Mouse (Mus musculus) kidney, embryonic 14.5 days (tissue): ENCODE data around the gene Hsph1. TPM values are rescaled to one million over a fixed set of nuclear protein-coding genes. Genes with fewer than 3 reads are reported as not detected.

ENCODE experiments used
- ATAC-seq: fragments of 200-750 bp; cut with Nextera tagmentation; 2 replicates; pipeline ENCODE4 v1.8.0; 2017; ENCODE audit warnings: moderate number of reproducible peaks, mild to moderate bottlenecking, moderate TSS enrichment, moderate library complexity; ENCODE audit not compliant: low FRiP score, low TSS enrichment
- H3K27ac ChIP-seq: fragments of 300-500 bp; sonication (generic); 2 replicates; pipeline ENCODE4 v1.5.1; 2014; ENCODE audit warnings: low read depth, mild to moderate bottlenecking, low read length, moderate library complexity, mixed read lengths
- H3K27me3 ChIP-seq: fragments of 300-500 bp; sonication (generic); 2 replicates; pipeline ENCODE4 v1.6.1; 2014; ENCODE audit warnings: mild to moderate bottlenecking, low read length; ENCODE audit not compliant: control insufficient read depth, insufficient read depth
- H3K36me3 ChIP-seq: fragments of 300-500 bp; sonication (generic); 2 replicates; pipeline ENCODE4 v1.6.1; 2014; ENCODE audit warnings: low read length, mixed read lengths; ENCODE audit not compliant: control insufficient read depth, insufficient read depth
- H3K4me1 ChIP-seq: fragments of 300-500 bp; sonication (generic); 2 replicates; pipeline ENCODE4 v1.6.1; 2014; ENCODE audit warnings: low read length, mixed read lengths; ENCODE audit not compliant: control insufficient read depth, insufficient read depth
- H3K4me2 ChIP-seq: fragments of 300-500 bp; sonication (generic); replicated peaks from 2 replicates; pipeline ENCODE4 v1.6.1; 2014; ENCODE audit warnings: low read depth, mild to moderate bottlenecking, low read length
- H3K4me3 ChIP-seq: fragments of 300-500 bp; sonication (generic); 2 replicates; pipeline ENCODE4 v1.5.1; 2014; ENCODE audit warnings: mild to moderate bottlenecking, low read length
- H3K9ac ChIP-seq: fragments of 300-500 bp; sonication (generic); 2 replicates; pipeline ENCODE4 v1.6.1; 2014; ENCODE audit warnings: low read depth, mild to moderate bottlenecking, low read length, moderate library complexity
- H3K9me3 ChIP-seq: fragments of 300-500 bp; sonication (generic); 2 replicates; pipeline ENCODE4 v1.6.1; 2016; ENCODE audit warnings: low read length; ENCODE audit not compliant: control insufficient read depth
- WGBS: fragments of 180-500 bp; shearing (Covaris S2); extraction: QIAGEN DNeasy Blood & Tissue Kit; methylation state at CpG from one replicate; pipeline ENCODE4 v1.1.7; 2014; 5-methylcytosine and 5-hydroxymethylcytosine counted together
- polyA plus RNA-seq: library from polyadenylated mRNA; unstranded; fragments of >200 nt; fragmentation: Nextera tagmentation; extraction: Ambion mirVana; gene quantifications from 2 replicates; pipeline ENCODE4 v1.2.1, GENCODE M21; 2014

The Hsph1 gene
- polyA plus RNA-seq, 1 experiment from 2014 or later = 68.4 TPM

- H3K27ac ChIP-seq = no peak overlapping the region
- H3K4me3 ChIP-seq = no peak overlapping the region
- H3K9me3 ChIP-seq = no peaks in the 10 kb centered on the region
- no peaks in the 10 kb centered on the region; the same call in 1 of the 2 replicates for H3K4me1 ChIP-seq
- no peak overlapping the region for H3K4me2 ChIP-seq
- peak; percentile 26; the same call in 1 of the 2 replicates for ATAC-seq
- no peak overlapping the region; the same call in 1 of the 2 replicates for H3K9ac ChIP-seq
- H3K36me3 ChIP-seq = peaks cover 25% of the 10 kb centered on the region
- no peaks in the 10 kb centered on the region for H3K27me3 ChIP-seq
- WGBS = 55% methylated on average over 16 of the region's 16 CpGs
Observed at GRCm38 (mm10) chr5:149611476-149612164, 24.6 kb downstream of the Hsph1 start.

DNA sequence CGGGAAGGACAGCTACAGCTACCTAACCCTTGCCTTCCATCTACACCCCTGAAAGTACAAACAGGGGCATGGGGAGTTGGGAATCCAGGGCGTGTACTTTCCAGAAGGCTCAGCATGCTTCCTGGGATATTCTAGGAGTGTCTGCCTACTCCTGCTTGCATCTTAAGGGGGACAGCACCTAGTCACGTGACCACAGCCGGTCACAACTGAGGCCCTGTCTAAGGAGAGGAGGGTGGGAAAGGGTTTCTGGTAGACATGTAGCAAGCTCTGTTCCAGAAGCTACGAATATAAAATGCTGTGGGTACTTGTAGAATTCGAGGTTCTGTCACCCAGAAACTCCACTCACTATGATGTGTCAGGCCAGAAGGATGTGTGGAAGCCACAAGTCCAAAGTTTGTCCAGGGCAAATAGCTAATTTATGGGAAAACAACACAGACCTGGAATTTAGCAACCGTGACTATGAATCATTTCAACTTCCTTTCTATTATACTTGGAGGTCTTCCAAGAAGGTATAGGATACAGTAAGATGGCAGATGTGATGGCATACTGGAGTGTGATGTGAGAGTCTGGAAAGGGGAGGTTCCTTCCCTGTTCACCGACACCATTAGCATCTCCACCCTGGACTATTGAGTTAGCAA is 29.0 kb downstream of the Hsph1 start:
- Histone ChIP-seq H3K27ac (no peak overlapping the region), H3K9ac (no peak overlapping the region), H3K4me2 (no peak overlapping the region), H3K9me3 (no peaks in the 10 kb centered on the region), H3K4me3 (no peak overlapping the region), H3K4me1 (no peaks in the 10 kb centered on the region; the same call in 1 of the 2 replicates), H3K36me3 (no peaks in the 10 kb centered on the region), H3K27me3 (no peaks in the 10 kb centered on the region)
- 73% methylated on average over 8 of the region's 8 CpGs for WGBS
- no peak for ATAC-seq

DNA sequence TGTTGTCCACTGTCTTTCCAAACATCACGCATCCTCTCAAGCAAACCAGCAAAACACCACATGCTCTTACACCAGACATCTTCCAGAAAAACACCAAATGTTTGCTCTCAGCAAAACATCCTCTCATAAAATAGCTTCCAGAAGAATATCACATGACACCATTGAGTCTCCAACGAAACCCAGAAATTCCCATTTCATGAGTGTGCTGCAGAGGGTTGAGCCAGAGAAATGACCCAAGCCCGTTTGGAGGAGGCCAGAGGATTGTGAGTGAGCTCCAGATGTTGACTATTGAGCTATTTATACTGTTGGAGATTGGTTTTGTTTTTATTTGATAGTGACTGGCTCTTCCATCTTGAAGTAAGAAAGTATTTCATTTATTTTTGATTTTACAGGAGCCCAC is 32.9 kb downstream of the Hsph1 start:
- Histone ChIP-seq H3K27me3 (no peaks in the 10 kb centered on the region), H3K27ac (no peak overlapping the region), H3K4me3 (no peak overlapping the region), H3K4me1 (no peaks in the 10 kb centered on the region), H3K4me2 (no peak overlapping the region), H3K9ac (no peak overlapping the region), H3K9me3 (no peaks in the 10 kb centered on the region), H3K36me3 (no peaks in the 10 kb centered on the region)
- no peak for ATAC-seq
- 81% methylated on average over 3 of the region's 3 CpGs for WGBS

- H3K27me3 ChIP-seq = no peaks in the 10 kb centered on the region
- no peak overlapping the region for H3K4me3 ChIP-seq
- no peaks in the 10 kb centered on the region for H3K9me3 ChIP-seq
- no peaks in the 10 kb centered on the region for H3K4me1 ChIP-seq
- ATAC-seq = no peak
- no peak overlapping the region for H3K27ac ChIP-seq
- WGBS = 90% methylated on average over 3 of the region's 3 CpGs
- no peak overlapping the region for H3K9ac ChIP-seq
- no peak overlapping the region for H3K4me2 ChIP-seq
- no peaks in the 10 kb centered on the region for H3K36me3 ChIP-seq
Observed at GRCm38 (mm10) chr5:149601996-149602395, 34.2 kb downstream of the Hsph1 start.

GRCm38 (mm10) chr5:149597351-149597750 is 38.8 kb downstream of the Hsph1 start:
- Histone ChIP-seq H3K4me1 (no peaks in the 10 kb centered on the region), H3K36me3 (no peaks in the 10 kb centered on the region), H3K4me2 (no peak overlapping the region), H3K9me3 (no peaks in the 10 kb centered on the region), H3K4me3 (no peak overlapping the region), H3K27ac (no peak overlapping the region), H3K9ac (no peak overlapping the region), H3K27me3 (no peaks in the 10 kb centered on the region)
- ATAC-seq = no peak; the same call in 1 of the 2 replicates
- WGBS = 59% methylated on average over 18 of the region's 18 CpGs

- 85% methylated on average over 3 of the region's 3 CpGs for whole genome bisulfite sequencing
- no peak for ATAC-seq
- no peaks in the 10 kb centered on the region for H3K27me3 ChIP-seq
- H3K36me3 ChIP-seq = no peaks in the 10 kb centered on the region
- 0 out of 2 replicates have a peak, but pooled peaks cover 3% of the 10 kb centered on the region for H3K9me3 ChIP-seq
- no peak overlapping the region for H3K27ac ChIP-seq
- H3K4me2 ChIP-seq = no peak overlapping the region
- H3K9ac ChIP-seq = no peak overlapping the region
- H3K4me1 ChIP-seq = no peaks in the 10 kb centered on the region; the same call in 1 of the 2 replicates
- H3K4me3 ChIP-seq = no peak overlapping the region
Observed at GRCm38 (mm10) chr5:149594215-149594614, 42.0 kb downstream of the Hsph1 start.

- no peaks in the 10 kb centered on the region for H3K36me3 ChIP-seq
- H3K4me1 ChIP-seq = peaks cover 4% of the 10 kb centered on the region; the same call in 1 of the 2 replicates
- H3K4me2 ChIP-seq = no peak overlapping the region
- no peak for ATAC-seq
- H3K9ac ChIP-seq = no peak overlapping the region
- no peak overlapping the region for H3K27ac ChIP-seq
- H3K9me3 ChIP-seq = 0 out of 2 replicates have a peak, but pooled peaks cover 3% of the 10 kb centered on the region
- no peak overlapping the region for H3K4me3 ChIP-seq
- 66% methylated on average over 3 of the region's 3 CpGs for WGBS
- no peaks in the 10 kb centered on the region for H3K27me3 ChIP-seq
Observed at GRCm38 (mm10) chr5:149589932-149590331, 46.2 kb downstream of the Hsph1 start.

DNA sequence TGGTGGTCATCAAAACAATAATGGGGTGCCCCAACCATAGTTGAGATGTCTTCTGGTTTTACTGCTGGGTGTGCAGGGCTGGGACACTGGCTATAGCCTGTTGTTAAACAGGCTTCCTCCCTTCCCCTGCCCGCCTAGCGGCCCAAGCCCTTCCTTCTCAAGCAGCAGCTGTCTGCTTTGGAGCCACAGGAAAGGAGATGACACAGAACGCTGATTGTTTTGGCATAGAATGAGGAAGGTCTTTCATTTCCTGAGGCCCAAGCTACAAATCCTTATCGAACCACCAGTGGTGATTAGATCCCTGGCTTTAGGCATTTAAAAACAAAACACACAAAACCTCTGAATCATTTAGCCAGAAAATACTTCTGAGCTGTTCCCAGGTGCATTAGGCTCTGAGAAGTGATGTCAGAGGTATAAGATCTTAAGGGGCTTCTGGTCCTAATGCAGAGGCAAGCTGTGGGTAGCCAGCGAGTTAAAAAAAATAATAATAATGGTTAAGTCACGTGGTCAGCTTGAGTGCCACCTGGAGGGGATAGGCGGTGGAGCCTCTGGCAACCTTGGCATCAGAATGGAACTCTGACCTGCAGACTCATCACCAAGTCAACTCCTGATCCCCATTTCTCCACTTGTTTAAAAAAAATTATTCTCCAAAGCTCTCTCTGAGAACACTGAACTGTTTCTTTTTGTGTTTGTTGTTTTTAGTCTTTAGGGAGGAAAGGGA is 47.2 kb downstream of the Hsph1 start:
- Histone ChIP-seq H3K27me3 (no peaks in the 10 kb centered on the region), H3K9me3 (0 out of 2 replicates have a peak, but pooled peaks cover 3% of the 10 kb centered on the region), H3K4me1 (peaks cover 4% of the 10 kb centered on the region; the same call in 1 of the 2 replicates), H3K36me3 (no peaks in the 10 kb centered on the region), H3K9ac (no peak overlapping the region), H3K27ac (no peak overlapping the region), H3K4me2 (no peak overlapping the region), H3K4me3 (no peak overlapping the region)
- ATAC-seq = no peak
- WGBS = 57% methylated on average over 7 of the region's 7 CpGs
